Mouse (Mus musculus): ENCODE results near the gene Myoz1. TPM values are rescaled to one million over a fixed set of nuclear protein-coding genes. Genes with fewer than 3 reads are reported as not detected.

The Myoz1 gene
- total and polyA plus RNA-seq, 3 experiments, result 1.7 to 2.6 (median 2.4) TPM

- peaks cover 0 to 3% of the 10 kb centered on the region in 2 experiments; a peak in 1 of 4 replicates for H3K4me1 ChIP-seq (ENCODE audit: control insufficient read depth in 1 of 2, insufficient read depth in 2 of 2)
- dilution Hi-C loops (cut with MboI; ENCODE audit: extremely low pct_ligation_motif_present, extremely low pct_unique_long_range_greater_than_20kb, low sequenced_read_pairs) (no loop called here), in situ Hi-C loops (cut with MboI; ENCODE audit: low pct_ligation_motif_present, low pct_unique_long_range_greater_than_20kb, low sequenced_read_pairs) (no loop called here)
- H3K79me2 ChIP-seq (replicated peaks; ENCODE audit: control insufficient read depth, extremely low read depth, insufficient read depth, poor library complexity, severe bottlenecking), result peaks cover 3% of the 10 kb centered on the region; the same call in 1 of the 2 replicates
- no peak overlapping the region for H3K9ac ChIP-seq (ENCODE audit: insufficient read depth, low read depth)
- no peak overlapping the region for H3K4me2 ChIP-seq (ENCODE audit: insufficient read depth, low read depth, poor library complexity, severe bottlenecking)
- H3K27ac ChIP-seq (ENCODE audit: insufficient read depth, low read depth), result no peak overlapping the region
- H3K4me3 ChIP-seq (replicated peaks in 1 of 3; ENCODE audit: low read depth in 2 of 3, low read length in 2 of 3, poor library complexity in 1 of 3), result no peak overlapping the region
- H3K36me3 ChIP-seq (replicated peaks in 1 of 2; ENCODE audit: control insufficient read depth in 1 of 2, insufficient read depth in 1 of 2, low read length in 1 of 2), result peaks cover 0 to 20% of the 10 kb centered on the region in 2 experiments
- H3K27me3 ChIP-seq (replicated peaks), result no peaks in the 10 kb centered on the region
- H3K9me3 ChIP-seq (replicated peaks; ENCODE audit: low read length), result no peaks in the 10 kb centered on the region
- no peak for DNase-seq (ENCODE audit: extremely low read depth)
- TF ChIP-seq EP300 (IDR thresholded peaks at IDR 0.05; ENCODE audit: low read length), result no peak
- TF ChIP-seq ELF1 (IDR thresholded peaks at IDR 0.05; ENCODE audit: low read depth, low read length), result no peak
- no peak for TF ChIP-seq KAT2A (IDR thresholded peaks at IDR 0.05; ENCODE audit: insufficient replicate concordance, low read length)
- no peak for TF ChIP-seq BHLHE40 (IDR thresholded peaks at IDR 0.05; ENCODE audit: low read depth, low read length)
- no peak for TF ChIP-seq SIN3A (IDR thresholded peaks at IDR 0.05; ENCODE audit: low read length)
- no peak for TF ChIP-seq ZC3H11A (IDR thresholded peaks at IDR 0.05; ENCODE audit: low read depth, low read length)
These were observed 41.3 kb downstream of the Myoz1 start for GRCm38 (mm10) chr14:20615075-20615474.

- DNase-seq (ENCODE audit: extremely low read depth), result no peak
- H3K4me2 ChIP-seq (ENCODE audit: insufficient read depth, low read depth, poor library complexity, severe bottlenecking), result no peak overlapping the region
- dilution Hi-C loops (cut with MboI; ENCODE audit: extremely low pct_ligation_motif_present, extremely low pct_unique_long_range_greater_than_20kb, low sequenced_read_pairs) (no loop called here), in situ Hi-C loops (cut with MboI; ENCODE audit: low pct_ligation_motif_present, low pct_unique_long_range_greater_than_20kb, low sequenced_read_pairs) (no loop called here)
- TF ChIP-seq PAX5 (IDR thresholded peaks at IDR 0.05; ENCODE audit: low read length) (no peak), RCOR1 (conservative IDR thresholded peaks at IDR 0.05; ENCODE audit: low read depth, low read length) (no peak), CHD2 (IDR thresholded peaks at IDR 0.05; ENCODE audit: low read length) (no peak), IRF4 (IDR thresholded peaks at IDR 0.05; ENCODE audit: low read depth, low read length) (no peak), MYC (IDR thresholded peaks at IDR 0.05; ENCODE audit: low read depth, low read length) (no peak), EP300 (IDR thresholded peaks at IDR 0.05; ENCODE audit: low read length) (no peak), BHLHE40 (IDR thresholded peaks at IDR 0.05; ENCODE audit: low read depth, low read length) (no peak), KAT2A (IDR thresholded peaks at IDR 0.05; ENCODE audit: insufficient replicate concordance, low read length) (no peak), ELF1 (IDR thresholded peaks at IDR 0.05; ENCODE audit: low read depth, low read length) (no peak)
- H3K36me3 ChIP-seq (replicated peaks in 1 of 2; ENCODE audit: control insufficient read depth in 1 of 2, insufficient read depth in 1 of 2, low read length in 1 of 2), result peaks cover 0 to 14% of the 10 kb centered on the region in 2 experiments
- H3K9me3 ChIP-seq (replicated peaks; ENCODE audit: low read length), result no peaks in the 10 kb centered on the region
- peaks cover 3% of the 10 kb centered on the region; the same call in 1 of the 2 replicates for H3K79me2 ChIP-seq (replicated peaks; ENCODE audit: control insufficient read depth, extremely low read depth, insufficient read depth, poor library complexity, severe bottlenecking)
- H3K9ac ChIP-seq (ENCODE audit: insufficient read depth, low read depth), result no peak overlapping the region
- H3K4me1 ChIP-seq (ENCODE audit: control insufficient read depth in 1 of 2, insufficient read depth in 2 of 2), result peaks cover 0 to 8% of the 10 kb centered on the region in 2 experiments; a peak in 1 of 4 replicates
- H3K4me3 ChIP-seq (replicated peaks in 1 of 3; ENCODE audit: low read depth in 2 of 3, low read length in 2 of 3, poor library complexity in 1 of 3), result no peak overlapping the region
- H3K27me3 ChIP-seq (replicated peaks), result no peaks in the 10 kb centered on the region
- H3K27ac ChIP-seq (ENCODE audit: insufficient read depth, low read depth), result no peak overlapping the region
These were observed 43.5 kb downstream of the Myoz1 start for GRCm38 (mm10) chr14:20612820-20613219.

- no peaks in the 10 kb centered on the region; the same call in 1 of the 2 replicates for H3K79me2 ChIP-seq (replicated peaks; ENCODE audit: control insufficient read depth, extremely low read depth, insufficient read depth, poor library complexity, severe bottlenecking)
- peaks cover 0 to 5% of the 10 kb centered on the region in 2 experiments; a peak in 1 of 4 replicates for H3K4me1 ChIP-seq (ENCODE audit: control insufficient read depth in 1 of 2, insufficient read depth in 2 of 2)
- no peak overlapping the region for H3K4me2 ChIP-seq (ENCODE audit: insufficient read depth, low read depth, poor library complexity, severe bottlenecking)
- no peak overlapping the region for H3K27ac ChIP-seq (ENCODE audit: insufficient read depth, low read depth)
- H3K9me3 ChIP-seq (replicated peaks; ENCODE audit: low read length), result no peaks in the 10 kb centered on the region
- no peak for DNase-seq (ENCODE audit: extremely low read depth)
- no peak overlapping the region for H3K9ac ChIP-seq (ENCODE audit: insufficient read depth, low read depth)
- H3K4me3 ChIP-seq (replicated peaks in 1 of 3; ENCODE audit: low read depth in 2 of 3, low read length in 2 of 3, poor library complexity in 1 of 3), result no peak overlapping the region
- no peaks in the 10 kb centered on the region for H3K27me3 ChIP-seq (replicated peaks)
- in situ Hi-C loops (cut with MboI; ENCODE audit: low pct_ligation_motif_present, low pct_unique_long_range_greater_than_20kb, low sequenced_read_pairs) (no loop called here), dilution Hi-C loops (cut with MboI; ENCODE audit: extremely low pct_ligation_motif_present, extremely low pct_unique_long_range_greater_than_20kb, low sequenced_read_pairs) (no loop called here)
- TF ChIP-seq MYC (IDR thresholded peaks at IDR 0.05; ENCODE audit: low read depth, low read length) (no peak), SIN3A (IDR thresholded peaks at IDR 0.05; ENCODE audit: low read length) (no peak), USF2 (conservative IDR thresholded peaks at IDR 0.05; ENCODE audit: low read depth, low read length) (no peak), POLR2AphosphoS2 (IDR thresholded peaks at IDR 0.05; ENCODE audit: low read depth, low read length) (no peak), NRF1 (IDR thresholded peaks at IDR 0.05; ENCODE audit: low read depth, low read length) (no peak), MEF2A (IDR thresholded peaks at IDR 0.05; ENCODE audit: borderline replicate concordance, low read depth, low read length) (no peak), NELFE (IDR thresholded peaks at IDR 0.05; ENCODE audit: low read depth, low read length) (no peak), PAX5 (IDR thresholded peaks at IDR 0.05; ENCODE audit: low read length) (no peak), EP300 (IDR thresholded peaks at IDR 0.05; ENCODE audit: low read length) (no peak), E2F4 (IDR thresholded peaks at IDR 0.05; ENCODE audit: insufficient replicate concordance, low read depth, low read length) (no peak), ZNF384 (IDR thresholded peaks at IDR 0.05; ENCODE audit: low read depth, low read length) (no peak), JUND (conservative IDR thresholded peaks at IDR 0.05; ENCODE audit: low read depth, low read length) (no peak), UBTF (IDR thresholded peaks at IDR 0.05; ENCODE audit: low read depth, low read length) (no peak), TCF12 (IDR thresholded peaks at IDR 0.05; ENCODE audit: low read depth, low read length) (no peak)
- peaks cover 6 to 30% of the 10 kb centered on the region in 2 experiments for H3K36me3 ChIP-seq (replicated peaks in 1 of 2; ENCODE audit: control insufficient read depth in 1 of 2, insufficient read depth in 1 of 2, low read length in 1 of 2)
These were observed 46.2 kb downstream of the Myoz1 start for GRCm38 (mm10) chr14:20610146-20610545.
